Mouse (Mus musculus) erythroblast, embryonic 14.5 days (primary cell): Measurements from ENCODE around the gene Ybx2.

Source experiments
- GATA1 ChIP-seq: IDR thresholded peaks from 2 replicates; pipeline ENCODE4 v1.6.1; 2012; ENCODE audit warnings: low read length, inconsistent platforms, mixed read lengths
- TAL1 ChIP-seq: IDR thresholded peaks from 3 replicates; pipeline ENCODE4 v1.6.1; 2012; ENCODE audit warnings: low read length, inconsistent platforms, mixed read lengths

DNA sequence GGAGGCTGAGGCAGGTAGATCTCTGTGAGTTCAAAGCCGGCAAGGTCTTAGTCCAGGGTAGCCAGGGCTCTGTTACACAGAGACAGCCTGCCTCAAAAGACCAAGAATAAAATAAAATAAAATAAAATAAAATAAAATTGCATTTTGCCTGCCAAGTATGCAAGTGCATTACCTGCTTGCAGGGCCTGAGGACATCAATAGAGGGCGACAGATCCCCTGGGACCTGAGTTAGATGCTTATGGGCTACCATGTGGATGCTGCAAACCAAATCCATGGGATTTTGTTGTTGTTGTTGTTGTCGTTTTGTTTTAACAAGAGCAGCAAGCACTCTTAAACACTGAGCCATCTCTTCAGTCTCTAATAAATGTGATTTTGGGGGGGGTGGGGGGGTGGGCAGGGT is 3.3 kb upstream of the Ybx2 start:
- no peak for TF ChIP-seq GATA1
- TF ChIP-seq TAL1, result no peak
